Mouse (Mus musculus) limb, embryonic 12.5 days (tissue): ENCODE measurements around the gene Lrat. TPM values are rescaled to one million over a fixed set of nuclear protein-coding genes. Genes with fewer than 3 reads are reported as not detected.

Source experiments
- ATAC-seq: fragments of 200-750 bp; cut with Nextera tagmentation; 2 replicates; pipeline ENCODE4 v1.8.0; 2017; ENCODE audit warnings: low read depth, moderate TSS enrichment; ENCODE audit not compliant: insufficient number of reproducible peaks, insufficient read depth, low FRiP score, low TSS enrichment
- H3K27ac ChIP-seq: fragments of 300-500 bp; sonication (generic); 2 replicates; pipeline ENCODE4 v1.5.1; 2016; ENCODE audit warnings: mild to moderate bottlenecking, moderate library complexity
- H3K27me3 ChIP-seq: fragments of 300-500 bp; sonication (generic); 2 replicates; pipeline ENCODE4 v1.6.1; 2016; ENCODE audit warnings: mild to moderate bottlenecking, moderate library complexity
- H3K36me3 ChIP-seq: fragments of 300-500 bp; sonication (generic); 2 replicates; pipeline ENCODE4 v1.6.1; 2016; ENCODE audit warnings: mild to moderate bottlenecking, moderate library complexity
- H3K4me1 ChIP-seq: fragments of 300-500 bp; sonication (generic); replicated peaks from 2 replicates; pipeline ENCODE4 v1.6.1; 2016
- H3K4me2 ChIP-seq: fragments of 300-500 bp; sonication (generic); 2 replicates; pipeline ENCODE4 v1.6.1; 2016; ENCODE audit warnings: mild to moderate bottlenecking, moderate library complexity
- H3K4me3 ChIP-seq: fragments of 300-500 bp; sonication (generic); replicated peaks from 2 replicates; pipeline ENCODE4 v1.5.1; 2016; ENCODE audit warnings: mild to moderate bottlenecking
- H3K9ac ChIP-seq: fragments of 300-500 bp; sonication (generic); replicated peaks from 2 replicates; pipeline ENCODE4 v1.6.1; 2016; ENCODE audit warnings: mild to moderate bottlenecking, moderate library complexity
- H3K9me3 ChIP-seq: fragments of 300-500 bp; sonication (generic); 2 replicates; pipeline ENCODE4 v1.6.1; 2016; ENCODE audit warnings: mild to moderate bottlenecking, moderate library complexity
- WGBS: fragments of 180-500 bp; shearing (Covaris S2); methylation state at CpG from one replicate; pipeline ENCODE4 v1.1.7; 2016; 5-methylcytosine and 5-hydroxymethylcytosine counted together
- polyA plus RNA-seq: library from polyadenylated mRNA; unstranded; fragments of >200 nt; fragmentation: Nextera tagmentation; extraction: Ambion mirVana; gene quantifications from 2 replicates; pipeline ENCODE4 v1.2.1, GENCODE M21; 2016

Lrat gene
- polyA plus RNA-seq = 0.13 and 0.14 TPM in 2 replicates

DNA sequence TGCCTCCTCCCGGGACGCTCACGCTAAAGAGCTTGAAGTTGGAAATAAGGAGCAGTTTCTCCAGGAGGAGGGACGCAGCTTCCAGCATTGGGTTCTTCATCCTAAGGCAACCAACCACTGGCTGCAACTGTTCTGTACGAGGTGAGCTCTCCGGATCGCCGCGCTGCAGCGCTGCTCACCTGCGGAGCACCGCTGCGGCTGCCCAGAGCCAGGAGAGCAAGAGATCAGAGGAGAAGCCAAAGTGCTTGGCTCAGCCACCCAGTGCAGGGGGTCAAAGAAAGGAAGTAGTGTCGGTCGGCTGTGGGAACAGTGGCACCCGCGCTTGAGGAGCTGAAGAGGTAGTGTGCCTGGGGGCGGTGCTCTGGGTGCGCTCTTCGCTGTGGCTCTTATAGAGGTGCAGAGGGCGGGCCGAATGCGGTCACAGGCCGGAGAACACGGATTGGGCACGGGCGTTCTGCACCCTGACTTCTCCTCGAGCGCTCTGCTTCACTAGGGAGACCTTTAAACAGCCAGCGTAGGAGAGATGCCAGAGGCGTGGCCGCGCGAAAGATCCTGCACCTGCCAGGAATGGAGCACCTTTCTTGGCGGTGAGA, at the start of gene Lrat:
Lrat (minus strand) TSS at position 361 of the 593 bp plus-strand sequence.
- Histone ChIP-seq H3K27me3 (peaks cover 38% of the 10 kb centered on the region), H3K4me2 (peak within 1 kb of the TSS; percentile 84), H3K9ac (0 out of 2 replicates have a peak within 1 kb of the TSS, but pooled peaks have one; percentile 4), H3K4me1 (peaks cover 9% of the 10 kb centered on the region; the same call in 1 of the 2 replicates), H3K4me3 (peak within 1 kb of the TSS; percentile 47), H3K9me3 (no peaks in the 10 kb centered on the region), H3K36me3 (no peaks in the 10 kb centered on the region), H3K27ac (no peak within 1 kb of the TSS)
- ATAC-seq = no peak
- 1% methylated on average over 35 of the region's 35 CpGs for WGBS

DNA sequence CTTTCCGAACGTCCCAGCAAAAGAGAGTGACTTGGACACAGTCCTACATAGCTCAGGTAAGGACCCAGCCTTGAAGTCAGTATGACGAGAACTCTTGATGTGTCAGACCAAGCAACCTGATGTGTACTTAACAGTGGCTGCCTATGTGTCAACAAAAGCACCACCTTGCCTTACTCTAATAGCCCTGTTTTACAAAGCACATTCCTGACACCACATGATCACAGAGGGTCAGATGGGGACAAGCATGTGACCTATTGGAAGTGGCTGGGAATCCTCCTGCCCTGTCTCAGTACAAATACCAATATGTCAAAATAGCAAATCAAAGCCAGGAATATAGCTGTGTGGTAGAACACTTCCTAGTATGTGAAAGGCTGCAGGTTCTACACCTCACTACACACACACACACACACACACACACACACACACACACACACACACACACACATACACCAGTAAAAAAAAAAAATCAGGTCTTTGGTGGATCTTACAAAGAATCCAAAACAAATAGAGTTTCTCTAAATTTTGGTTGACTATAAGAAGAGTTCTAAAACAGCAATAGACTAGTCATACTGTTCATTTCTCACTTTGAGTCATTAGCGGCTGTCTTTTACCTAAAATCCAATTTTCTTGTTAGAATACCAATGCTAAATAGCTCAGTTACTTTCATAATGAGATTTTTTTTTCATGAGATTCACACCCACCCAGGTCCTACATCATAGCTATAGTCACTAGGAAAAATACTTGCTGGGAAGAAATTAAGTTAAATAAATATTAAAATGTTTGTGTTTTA, 48.6 kb upstream of the Lrat start:
- no peak for ATAC-seq
- H3K27me3 ChIP-seq = no peaks in the 10 kb centered on the region
- no peak overlapping the region for H3K4me3 ChIP-seq
- H3K27ac ChIP-seq = no peak overlapping the region
- no peaks in the 10 kb centered on the region for H3K36me3 ChIP-seq
- WGBS = 85% methylated on average over 4 of the region's 4 CpGs
- H3K4me2 ChIP-seq = no peak overlapping the region
- no peaks in the 10 kb centered on the region for H3K4me1 ChIP-seq
- H3K9ac ChIP-seq = no peak overlapping the region
- 0 out of 2 replicates have a peak, but pooled peaks cover 5% of the 10 kb centered on the region for H3K9me3 ChIP-seq

- H3K36me3 ChIP-seq = no peaks in the 10 kb centered on the region
- no peak overlapping the region for H3K4me2 ChIP-seq
- H3K9me3 ChIP-seq = no peaks in the 10 kb centered on the region
- no peak overlapping the region for H3K27ac ChIP-seq
- H3K4me1 ChIP-seq = no peaks in the 10 kb centered on the region
- H3K9ac ChIP-seq = no peak overlapping the region
- no peak for ATAC-seq
- 72% methylated on average over 7 of the region's 7 CpGs for WGBS
- no peaks in the 10 kb centered on the region for H3K27me3 ChIP-seq
- H3K4me3 ChIP-seq = no peak overlapping the region
Observed at GRCm38 (mm10) chr3:82950639-82951038, 46.9 kb upstream of the Lrat start.

DNA sequence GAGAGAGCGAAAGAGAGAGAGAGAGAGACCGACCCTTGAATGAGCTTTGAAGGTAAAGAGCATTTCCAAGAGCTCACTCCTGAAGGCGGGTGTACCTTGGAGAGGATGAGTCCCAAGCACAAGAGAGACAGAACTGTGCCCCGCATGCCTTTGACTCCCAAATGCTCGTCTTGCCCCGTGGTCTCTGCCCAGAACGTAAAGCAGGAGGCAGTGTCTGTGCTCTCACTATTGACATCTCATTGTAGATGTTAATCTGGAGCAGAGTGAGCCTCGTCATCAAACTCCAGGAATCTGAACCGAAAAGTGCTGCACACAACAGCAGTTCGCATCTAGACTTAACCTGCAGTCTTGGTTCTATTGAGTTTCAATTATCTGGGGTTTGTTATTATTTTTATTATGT, 46.4 kb upstream of the Lrat start:
- H3K9me3 ChIP-seq = no peaks in the 10 kb centered on the region

DNA sequence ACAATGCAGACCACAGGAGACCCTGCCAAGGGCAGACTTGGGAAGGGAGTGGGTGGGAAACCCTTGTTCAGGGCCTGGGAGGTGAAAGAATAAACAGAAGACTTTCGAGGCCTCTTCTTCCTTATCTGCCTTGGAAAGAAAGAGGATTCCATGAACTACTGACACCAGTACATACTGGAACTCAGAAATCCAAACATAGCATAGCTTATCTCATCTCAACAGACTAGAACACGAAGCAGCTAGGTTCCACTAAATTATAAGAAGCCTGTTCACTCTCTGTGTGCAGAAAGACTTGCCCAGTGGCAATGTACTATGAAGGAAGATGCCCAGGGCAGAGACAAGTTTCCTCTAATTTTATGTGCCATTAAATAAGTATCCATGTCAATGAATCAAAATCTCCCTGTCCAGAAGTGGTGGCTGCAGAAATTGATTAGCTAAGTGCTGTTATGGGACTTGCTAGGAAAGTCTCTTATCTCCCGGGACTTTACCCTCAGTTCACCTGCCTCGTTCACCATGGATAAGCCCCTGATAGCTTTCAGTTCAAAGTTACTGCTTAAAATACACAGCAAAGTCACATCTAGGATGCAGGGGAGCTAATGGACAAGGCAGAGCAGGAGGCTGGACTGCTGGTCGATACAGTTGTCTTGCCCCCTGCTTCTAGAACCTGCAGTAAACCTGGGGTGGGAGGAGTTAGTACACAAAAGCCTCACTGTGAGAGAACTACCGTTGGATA, 42.8 kb upstream of the Lrat start:
- Histone ChIP-seq H3K9me3 (no peaks in the 10 kb centered on the region), H3K36me3 (no peaks in the 10 kb centered on the region), H3K4me1 (no peaks in the 10 kb centered on the region), H3K9ac (no peak overlapping the region), H3K4me2 (no peak overlapping the region), H3K27me3 (no peaks in the 10 kb centered on the region), H3K27ac (no peak overlapping the region), H3K4me3 (no peak overlapping the region)
- no peak for ATAC-seq
- WGBS = 58% methylated on average over 6 of the region's 6 CpGs

More for the DNA sequence above, 46.4 kb upstream of the Lrat start:
- Histone ChIP-seq H3K4me1 (no peaks in the 10 kb centered on the region), H3K36me3 (no peaks in the 10 kb centered on the region), H3K27ac (no peak overlapping the region), H3K27me3 (no peaks in the 10 kb centered on the region), H3K9ac (no peak overlapping the region), H3K4me2 (no peak overlapping the region), H3K4me3 (no peak overlapping the region)
- no peak for ATAC-seq
- WGBS = 80% methylated on average over 10 of the region's 10 CpGs

DNA sequence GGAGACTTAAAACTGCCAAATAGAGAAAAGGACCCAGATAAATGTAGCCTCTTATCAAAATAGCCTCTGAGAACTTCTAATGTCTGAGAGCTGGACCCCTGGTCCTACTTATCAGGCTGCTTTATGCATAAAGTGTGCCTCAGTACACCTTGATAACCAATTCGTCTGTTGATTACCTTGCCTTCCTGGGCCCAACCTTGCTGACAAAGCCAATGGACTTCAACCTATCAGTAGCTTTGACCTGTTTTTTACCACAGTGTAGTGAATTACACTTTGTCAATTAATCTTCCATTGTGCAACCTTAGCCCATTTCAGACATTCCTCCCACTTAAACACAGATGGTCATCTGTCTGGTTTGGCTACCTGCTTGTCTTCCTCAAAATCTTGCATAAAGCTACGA, 24.1 kb upstream of the Lrat start:
- ATAC-seq = no peak

DNA sequence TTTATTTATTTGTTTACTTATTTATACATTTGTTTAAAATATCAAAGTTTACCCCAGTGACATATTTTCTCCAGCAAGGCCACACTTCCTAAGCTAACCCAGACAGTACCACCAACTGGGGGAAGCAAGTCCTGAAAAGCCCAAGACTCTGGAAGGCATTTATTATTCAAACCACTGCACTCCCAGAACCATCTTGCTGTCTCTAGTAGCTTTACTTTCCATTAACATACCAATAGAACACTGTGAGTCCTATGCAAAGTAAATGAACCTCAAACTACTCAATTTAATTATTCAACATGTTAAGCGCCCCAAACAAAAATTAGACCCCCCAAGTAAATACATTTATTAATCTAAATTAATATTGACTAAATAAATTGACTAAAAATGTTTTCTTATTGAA, 11.9 kb upstream of the Lrat start:
- no peaks in the 10 kb centered on the region for H3K36me3 ChIP-seq
- no peak overlapping the region for H3K4me3 ChIP-seq
- no peaks in the 10 kb centered on the region for H3K9me3 ChIP-seq
- no peaks in the 10 kb centered on the region for H3K27me3 ChIP-seq
- no peak overlapping the region for H3K4me2 ChIP-seq
- no peak overlapping the region for H3K27ac ChIP-seq
- no peak for ATAC-seq
- H3K4me1 ChIP-seq = no peaks in the 10 kb centered on the region
- 46% methylated on average over 1 of the region's 1 CpGs for WGBS
- no peak overlapping the region for H3K9ac ChIP-seq

More for the DNA sequence above, 24.1 kb upstream of the Lrat start:
- 84% methylated on average over 2 of the region's 2 CpGs for WGBS
- Histone ChIP-seq H3K4me3 (no peak overlapping the region), H3K36me3 (no peaks in the 10 kb centered on the region), H3K4me1 (no peaks in the 10 kb centered on the region), H3K27me3 (no peaks in the 10 kb centered on the region), H3K27ac (no peak overlapping the region), H3K4me2 (no peak overlapping the region), H3K9ac (no peak overlapping the region), H3K9me3 (no peaks in the 10 kb centered on the region)

DNA sequence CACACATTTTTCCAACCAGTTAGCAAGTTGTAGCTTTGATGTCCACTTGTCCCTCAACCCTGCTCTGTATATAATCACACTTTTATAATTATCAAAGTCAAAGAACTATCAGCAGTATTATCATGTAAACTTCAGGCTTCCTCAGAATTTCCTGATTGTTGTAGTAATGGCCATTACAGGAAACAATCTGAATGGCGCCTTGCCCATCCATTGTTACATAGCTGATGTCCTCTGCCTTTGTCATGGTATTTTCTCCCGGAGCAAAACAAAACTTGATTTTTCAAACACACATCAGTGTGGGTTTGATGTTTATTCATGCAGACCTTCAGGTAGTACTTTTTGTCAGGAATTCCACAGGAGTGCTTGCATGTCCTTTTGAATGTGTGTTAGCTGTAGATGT, 4.9 kb upstream of the Lrat start:
- peaks cover 26% of the 10 kb centered on the region for H3K27me3 ChIP-seq
- H3K4me3 ChIP-seq = no peak overlapping the region
- no peak overlapping the region for H3K27ac ChIP-seq
- no peak for ATAC-seq
- H3K4me1 ChIP-seq = peaks cover 4% of the 10 kb centered on the region; the same call in 1 of the 2 replicates
- 92% methylated on average over 2 of the region's 2 CpGs for WGBS
- no peak overlapping the region for H3K4me2 ChIP-seq
- no peaks in the 10 kb centered on the region for H3K36me3 ChIP-seq
- H3K9ac ChIP-seq = no peak overlapping the region
- H3K9me3 ChIP-seq = no peaks in the 10 kb centered on the region

GRCm38 (mm10) chr3:82904211-82904908, 587 bp upstream of the Lrat start:
- H3K27me3 ChIP-seq = peaks cover 38% of the 10 kb centered on the region
- WGBS = 1% methylated on average over 31 of the region's 31 CpGs
- no peaks in the 10 kb centered on the region for H3K9me3 ChIP-seq
- ATAC-seq = no peak
- H3K9ac ChIP-seq = 0 out of 2 replicates have a peak overlapping the region, but pooled peaks have one; percentile 4
- no peaks in the 10 kb centered on the region for H3K36me3 ChIP-seq
- H3K4me3 ChIP-seq = peak overlapping the region; percentile 47
- no peak overlapping the region for H3K27ac ChIP-seq
- H3K4me1 ChIP-seq = peaks cover 9% of the 10 kb centered on the region; the same call in 1 of the 2 replicates
- peak overlapping the region; percentile 84 for H3K4me2 ChIP-seq

DNA sequence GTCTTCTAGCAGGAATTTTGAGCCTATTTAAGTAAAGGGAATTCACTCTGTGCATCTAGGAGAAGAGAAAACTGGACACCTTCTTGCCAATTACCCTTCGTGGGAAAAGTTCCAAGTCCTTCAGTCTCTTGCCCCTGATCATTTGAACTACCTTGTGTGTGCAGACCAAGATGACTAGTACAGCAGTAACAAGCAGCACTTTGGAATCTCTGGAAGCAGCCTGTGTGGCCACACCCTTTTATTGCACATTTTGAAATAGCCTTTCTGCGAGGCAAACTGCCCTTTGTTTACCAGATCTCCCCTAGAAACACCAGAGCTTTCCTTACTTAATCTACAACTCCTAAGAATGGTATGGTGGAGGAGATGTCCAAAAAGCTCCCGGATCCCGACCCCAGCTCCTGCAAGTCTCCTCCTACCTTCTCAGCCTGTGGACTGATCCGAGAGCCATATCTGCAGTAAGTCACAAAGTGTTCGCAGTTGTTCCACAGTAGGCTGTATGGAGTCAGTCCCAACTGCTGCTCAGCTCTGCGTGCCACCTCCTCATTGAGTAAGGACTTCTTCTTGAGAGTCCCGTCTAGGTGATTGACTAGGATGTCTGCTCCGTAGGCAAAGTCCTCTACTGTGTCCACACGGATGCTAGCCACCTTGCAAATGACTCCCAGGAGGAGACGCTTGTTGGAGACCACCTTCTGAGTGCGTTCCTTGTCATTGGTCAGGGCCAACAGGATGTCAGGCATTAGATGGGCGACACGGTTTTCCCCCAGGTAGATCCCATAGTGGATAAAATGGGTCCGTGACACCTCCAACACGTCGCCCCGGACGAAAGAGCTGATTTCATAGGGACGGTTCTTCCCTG, 788 bp downstream of the Lrat start:
- ATAC-seq = no peak
- peaks cover 38% of the 10 kb centered on the region for H3K27me3 ChIP-seq
- peak overlapping the region; percentile 84 for H3K4me2 ChIP-seq
- no peaks in the 10 kb centered on the region for H3K9me3 ChIP-seq
- H3K36me3 ChIP-seq = no peaks in the 10 kb centered on the region
- H3K4me1 ChIP-seq = peaks cover 9% of the 10 kb centered on the region; the same call in 1 of the 2 replicates
- WGBS = 23% methylated on average over 20 of the region's 20 CpGs
- H3K4me3 ChIP-seq = peak overlapping the region; percentile 47
- H3K27ac ChIP-seq = no peak overlapping the region
- no peak overlapping the region for H3K9ac ChIP-seq
